Mouse (Mus musculus): ENCODE results near the gene Igfbp5. TPM values are rescaled to one million over a fixed set of nuclear protein-coding genes. Genes with fewer than 3 reads are reported as not detected.

Gene Igfbp5
- polyA plus RNA-seq, 2 experiments, result 0.36 to 1.3 TPM

GRCm38 (mm10) chr1:72864272-72864671 is 10.4 kb downstream of the Igfbp5 start:
- Histone ChIP-seq H3K4me3 (ENCODE audit: insufficient read depth in 1 of 2, low read depth in 2 of 2, low read length in 2 of 2) (no peak overlapping the region), H3K27me3 (ENCODE audit: control insufficient read depth, insufficient read depth, low read length) (no peaks in the 10 kb centered on the region), H3K9ac (replicated peaks) (no peak overlapping the region), H3K4me2 (ENCODE audit: low read depth) (no peak overlapping the region), H3K27ac (no peak overlapping the region), H3K9me3 (ENCODE audit: control insufficient read depth, low read length) (no peaks in the 10 kb centered on the region), H3K4me1 (replicated peaks; ENCODE audit: control insufficient read depth in 2 of 2, insufficient read depth in 2 of 2, low read length in 1 of 2) (no peaks in the 10 kb centered on the region), H3K36me3 (replicated peaks; ENCODE audit: control insufficient read depth, insufficient read depth, low read depth) (no peaks in the 10 kb centered on the region)
- no peak for TF ChIP-seq CTCF (IDR thresholded peaks at IDR 0.05; ENCODE audit: low read depth)
- TF ChIP-seq EP300 (IDR thresholded peaks at IDR 0.05; ENCODE audit: low read depth), result no peak
- 78% methylated on average over 3 of the region's 3 CpGs for WGBS (ENCODE audit: insufficient replicate concordance)
- ATAC-seq (ENCODE audit: insufficient read depth) (no peak), DNase-seq (ENCODE audit: low read depth in 3 of 3, low spot score in 3 of 3) (no peak)

GRCm38 (mm10) chr1:72863692-72864091 is 11.0 kb downstream of the Igfbp5 start:
- Histone ChIP-seq H3K36me3 (replicated peaks; ENCODE audit: control insufficient read depth, insufficient read depth, low read depth) (no peaks in the 10 kb centered on the region), H3K4me1 (replicated peaks; ENCODE audit: control insufficient read depth in 2 of 2, insufficient read depth in 2 of 2, low read length in 1 of 2) (no peaks in the 10 kb centered on the region), H3K27ac (no peak overlapping the region), H3K27me3 (ENCODE audit: control insufficient read depth, insufficient read depth, low read length) (no peaks in the 10 kb centered on the region), H3K9ac (replicated peaks) (no peak overlapping the region), H3K9me3 (ENCODE audit: control insufficient read depth, low read length) (no peaks in the 10 kb centered on the region), H3K4me2 (ENCODE audit: low read depth) (no peak overlapping the region), H3K4me3 (ENCODE audit: insufficient read depth in 1 of 2, low read depth in 2 of 2, low read length in 2 of 2) (no peak overlapping the region)
- ATAC-seq (ENCODE audit: insufficient read depth) (no peak), DNase-seq (ENCODE audit: low read depth in 3 of 3, low spot score in 3 of 3) (no peak)
- 65% methylated on average over 8 of the region's 8 CpGs for WGBS (ENCODE audit: insufficient replicate concordance)
- TF ChIP-seq CTCF (IDR thresholded peaks at IDR 0.05; ENCODE audit: low read depth) (no peak), EP300 (IDR thresholded peaks at IDR 0.05; ENCODE audit: low read depth) (no peak)

DNA sequence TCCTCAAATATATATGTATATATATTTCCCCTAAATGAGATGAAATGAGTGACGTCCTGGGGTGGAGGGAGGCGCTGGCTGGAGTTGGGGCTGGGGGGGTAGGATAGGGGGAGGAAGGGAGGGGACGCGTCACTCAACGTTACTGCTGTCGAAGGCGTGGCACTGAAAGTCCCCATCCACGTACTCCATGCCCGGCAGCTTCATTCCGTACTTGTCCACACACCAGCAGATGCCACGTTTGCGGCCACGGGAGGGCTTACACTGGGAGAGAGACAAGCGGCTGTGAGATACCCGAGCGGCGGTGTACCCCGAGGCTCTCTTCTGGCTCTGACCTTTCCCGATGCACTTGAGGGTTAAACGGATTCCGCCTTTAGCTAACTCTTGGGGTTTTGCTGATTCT is 12.4 kb downstream of the Igfbp5 start:
- TF ChIP-seq CTCF (IDR thresholded peaks at IDR 0.05; ENCODE audit: low read depth) (no peak), EP300 (IDR thresholded peaks at IDR 0.05; ENCODE audit: low read depth) (no peak)
- ATAC-seq (ENCODE audit: insufficient read depth) (no peak), DNase-seq (ENCODE audit: low read depth in 3 of 3, low spot score in 3 of 3) (no peak)
- Histone ChIP-seq H3K27me3 (ENCODE audit: control insufficient read depth, insufficient read depth, low read length) (no peaks in the 10 kb centered on the region), H3K9me3 (ENCODE audit: control insufficient read depth, low read length) (no peaks in the 10 kb centered on the region), H3K4me1 (replicated peaks; ENCODE audit: control insufficient read depth in 2 of 2, insufficient read depth in 2 of 2, low read length in 1 of 2) (no peaks in the 10 kb centered on the region), H3K36me3 (replicated peaks; ENCODE audit: control insufficient read depth, insufficient read depth, low read depth) (no peaks in the 10 kb centered on the region), H3K4me2 (ENCODE audit: low read depth) (no peak overlapping the region), H3K4me3 (ENCODE audit: insufficient read depth in 1 of 2, low read depth in 2 of 2, low read length in 2 of 2) (no peak overlapping the region), H3K27ac (no peak overlapping the region), H3K9ac (replicated peaks) (no peak overlapping the region)
- 76% methylated on average over 21 of the region's 21 CpGs for WGBS (ENCODE audit: insufficient replicate concordance)

- no peaks in the 10 kb centered on the region for H3K27me3 ChIP-seq (ENCODE audit: control insufficient read depth, insufficient read depth, low read length)
- no peaks in the 10 kb centered on the region for H3K4me1 ChIP-seq (replicated peaks; ENCODE audit: control insufficient read depth in 2 of 2, insufficient read depth in 2 of 2, low read length in 1 of 2)
- H3K27ac ChIP-seq, result no peak overlapping the region
- ATAC-seq (ENCODE audit: insufficient read depth) (no peak), DNase-seq (ENCODE audit: low read depth in 3 of 3, low spot score in 3 of 3) (no peak)
- no peak overlapping the region for H3K4me3 ChIP-seq (ENCODE audit: insufficient read depth in 1 of 2, low read depth in 2 of 2, low read length in 2 of 2)
- no peak overlapping the region for H3K4me2 ChIP-seq (ENCODE audit: low read depth)
- no peak overlapping the region for H3K9ac ChIP-seq (replicated peaks)
- TF ChIP-seq EP300 (IDR thresholded peaks at IDR 0.05; ENCODE audit: low read depth) (no peak), CTCF (IDR thresholded peaks at IDR 0.05; ENCODE audit: low read depth) (no peak)
- WGBS (ENCODE audit: insufficient replicate concordance), result 41% methylated on average over 2 of the region's 2 CpGs
- H3K9me3 ChIP-seq (ENCODE audit: control insufficient read depth, low read length), result no peaks in the 10 kb centered on the region
- H3K36me3 ChIP-seq (replicated peaks; ENCODE audit: control insufficient read depth, insufficient read depth, low read depth), result no peaks in the 10 kb centered on the region
Observed at GRCm38 (mm10) chr1:72861702-72862101, 13.0 kb downstream of the Igfbp5 start.

DNA sequence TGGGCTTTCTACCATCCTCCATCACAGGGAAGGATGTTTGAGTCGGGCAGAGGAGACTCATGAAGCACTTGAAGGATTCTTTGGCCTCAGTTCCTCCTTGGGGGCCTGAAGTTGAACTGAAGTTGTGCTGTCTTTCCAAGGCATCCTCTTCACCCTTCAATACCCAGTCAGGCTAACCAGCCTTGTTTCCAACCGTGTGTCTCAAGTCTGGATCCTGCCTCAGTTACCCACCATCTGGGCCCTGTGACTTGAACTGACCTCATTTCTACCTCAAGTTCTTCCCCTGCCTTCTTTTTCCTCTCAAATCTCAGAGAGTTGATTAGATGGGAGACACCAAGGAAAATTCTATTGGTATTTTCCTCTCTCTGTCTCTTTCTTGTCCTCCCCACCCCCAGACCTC is 14.2 kb downstream of the Igfbp5 start:
- H3K27ac ChIP-seq, result no peak overlapping the region
- TF ChIP-seq CTCF (IDR thresholded peaks at IDR 0.05; ENCODE audit: low read depth) (no peak), EP300 (IDR thresholded peaks at IDR 0.05; ENCODE audit: low read depth) (no peak)
- no peak overlapping the region for H3K4me3 ChIP-seq (ENCODE audit: insufficient read depth in 1 of 2, low read depth in 2 of 2, low read length in 2 of 2)
- H3K9me3 ChIP-seq (ENCODE audit: control insufficient read depth, low read length), result no peaks in the 10 kb centered on the region
- H3K27me3 ChIP-seq (ENCODE audit: control insufficient read depth, insufficient read depth, low read length), result no peaks in the 10 kb centered on the region
- ATAC-seq (ENCODE audit: insufficient read depth), result no peak
- no peak overlapping the region for H3K4me2 ChIP-seq (ENCODE audit: low read depth)
- WGBS (ENCODE audit: insufficient replicate concordance), result 45% methylated on average over 2 of the region's 2 CpGs
- no peaks in the 10 kb centered on the region for H3K4me1 ChIP-seq (replicated peaks; ENCODE audit: control insufficient read depth in 2 of 2, insufficient read depth in 2 of 2, low read length in 1 of 2)
- no peak overlapping the region for H3K9ac ChIP-seq (replicated peaks)
- no peaks in the 10 kb centered on the region for H3K36me3 ChIP-seq (replicated peaks; ENCODE audit: control insufficient read depth, insufficient read depth, low read depth)
- no peak for DNase-seq (ENCODE audit: low read depth in 3 of 3, low spot score in 3 of 3)

Data from liver, embryonic 14.5 days (tissue).